Mouse (Mus musculus) megakaryocyte, embryonic 14.5 days (primary cell): ENCODE measurements at regions not wholly inside any gene's neighbourhood (a gene's known extent, or its start where the extent isn't known, plus 50 kb on each side); places are given as distances from the start of the nearest gene placed in this dataset.

Source experiments
- FLI1 ChIP-seq: IDR thresholded peaks from 2 replicates; pipeline ENCODE4 v1.6.1; 2012; ENCODE audit warnings: low read length, inconsistent platforms, mixed read lengths
- GATA1 ChIP-seq: IDR thresholded peaks from 3 replicates; pipeline ENCODE4 v1.6.1; 2012; ENCODE audit warnings: mixed read lengths, low read length, inconsistent platforms, borderline replicate concordance

DNA sequence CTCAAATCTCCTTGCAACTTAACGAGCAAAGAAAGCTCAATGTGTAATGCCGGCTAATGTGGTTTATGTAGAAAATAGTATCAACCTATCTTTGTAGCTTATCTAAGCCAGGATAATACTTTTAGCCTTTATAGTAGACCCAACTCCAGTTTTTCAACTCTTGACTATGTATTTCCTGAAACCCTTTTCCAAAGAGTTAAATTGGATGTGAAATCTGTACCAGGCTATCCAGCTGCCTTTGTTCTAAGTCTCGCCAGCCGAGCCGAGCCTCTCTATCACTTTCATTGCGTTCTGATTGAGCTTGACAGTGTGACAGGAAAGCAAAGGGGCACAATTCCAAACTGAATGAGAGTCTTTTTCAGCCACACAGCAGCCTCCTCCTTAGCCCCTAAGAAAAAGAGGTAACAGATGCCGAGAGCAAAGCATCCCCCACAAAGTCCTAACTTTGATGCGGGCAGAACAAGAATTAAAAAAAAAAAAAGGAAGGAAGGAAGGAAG, 141.7 kb upstream of the Otx2 start:
- no peak for TF ChIP-seq GATA1
- no peak for TF ChIP-seq FLI1
